ENCODE assay signal across 20 mouse cellular contexts in genomic region chr5:137921532-137921931, GRCm38 (mm10). TPM values are rescaled to one million over a fixed set of nuclear protein-coding genes. Genes with fewer than 3 reads are reported as not detected.
DNase-seq lines count a peak whose midpoint lies in the region; TF ChIP-seq lines count a peak whose summit lies in the region.
"Had no signal": no experiment of that assay in that cellular context is flagged by ENCODE, and none has a peak within 500 bp of the region (broad histone marks: within the 10 kb centered on the region; RNA-seq: fewer than 3 reads in every experiment).

Cyp3a13 (minus strand) TSS chr5:137921619.

- peaks cover 20% of the 10 kb centered on the region for H3K36me3 ChIP-seq in small intestine, adult 2 months (ENCODE audit: control insufficient read depth, insufficient read depth, low read length)
- H3K36me3 ChIP-seq: forebrain, embryonic 10.5 days; heart, embryonic 12.5 days; hindbrain, embryonic 13.5 days; limb, embryonic 13.5 days had no signal

- H3K4me3 ChIP-seq in lung, adult 2 months (replicated peaks; ENCODE audit: extremely low read depth, low read depth, low read length): no peak within 1 kb of the TSS
- H3K4me3 ChIP-seq in small intestine, adult 2 months (ENCODE audit: low read depth, low read length): peak within 1 kb of the TSS; percentile 56
- H3K4me3 ChIP-seq: forebrain, embryonic 10.5 days; gastrocnemius, adult 2 months; heart, embryonic 12.5 days; hindbrain, embryonic 13.5 days; left cerebral cortex, adult 2 months; limb, embryonic 13.5 days had no signal

- no peak for TF ChIP-seq CTCF in lung, adult 2 months (IDR thresholded peaks at IDR 0.05; ENCODE audit: insufficient read depth, low read length)
- TF ChIP-seq CTCF in small intestine, adult 2 months (IDR thresholded peaks at IDR 0.05; ENCODE audit: extremely low read depth, insufficient read length, insufficient replicate concordance, low read depth, low read length): no peak

- peak; percentile 2 for DNase-seq in kidney, postnatal 36 days
- DNase-seq in kidney, postnatal 25 days: no peak
- peak; percentile 12 for DNase-seq in ZHBTc4 (ENCODE audit: low read depth, low spot score)
- DNase-seq in lung, adult 2 months: peak; percentile 51
- DNase-seq in spleen, postnatal 4 days (ENCODE audit: low spot score in 2 of 2): no peak
- no peak for DNase-seq in B cell, adult 2 months
- DNase-seq in adrenal gland, postnatal 10 days: no peak
- DNase-seq: cerebellum, postnatal 14 days; gastrocnemius, adult 2 months; right cerebral cortex, postnatal 4 days had no signal

- 27% methylated on average over 2 of the region's 2 CpGs for WGBS in lung, adult 2 months
- WGBS in small intestine, adult 2 months: 19% methylated on average over 2 of the region's 2 CpGs

- no peaks in the 10 kb centered on the region; the same call in 1 of the 2 replicates for H3K4me1 ChIP-seq in lung, adult 2 months (ENCODE audit: control insufficient read depth, insufficient read depth, low read length)
- H3K4me1 ChIP-seq in small intestine, adult 2 months (ENCODE audit: control insufficient read depth, insufficient read depth, insufficient read length, low read length): no peaks in the 10 kb centered on the region; the same call in 1 of the 2 replicates
- H3K4me1 ChIP-seq: forebrain, embryonic 10.5 days; heart, embryonic 12.5 days; hindbrain, embryonic 13.5 days; limb, embryonic 13.5 days had no signal

- TF ChIP-seq POLR2A in lung, adult 2 months (IDR thresholded peaks at IDR 0.05; ENCODE audit: borderline replicate concordance, extremely low read depth, low read depth, low read length): peak; percentile 75; the same call in 1 of the 2 replicates
- peak; percentile 99 for TF ChIP-seq POLR2A in small intestine, adult 2 months (IDR thresholded peaks at IDR 0.05; ENCODE audit: low read depth, low read length)

- no peaks in the 10 kb centered on the region for H3K27me3 ChIP-seq in small intestine, adult 2 months (ENCODE audit: control insufficient read depth, insufficient read depth, low read length)
- H3K27me3 ChIP-seq: heart, embryonic 12.5 days; hindbrain, embryonic 13.5 days; limb, embryonic 13.5 days had no signal

- peak within 1 kb of the TSS; percentile 99 for H3K27ac ChIP-seq in small intestine, adult 2 months (ENCODE audit: insufficient read depth, low read depth, low read length)
- H3K27ac ChIP-seq: forebrain, embryonic 10.5 days; gastrocnemius, adult 2 months; hindbrain, embryonic 13.5 days; kidney, postnatal 0 days; left cerebral cortex, adult 2 months; limb, embryonic 13.5 days had no signal

RNA-seq across cellular contexts. Expression of gene Cyp3a13, which starts in this region (rescaled TPM):
- 0.71 and 1.2 TPM in 2 replicates for polyA plus RNA-seq in lung, adult 2 months (2012; rRNA removed)
- 19.2 and 46.0 TPM in 2 replicates for polyA plus RNA-seq in small intestine, adult 2 months (2012; rRNA removed)
- total RNA-seq in adrenal gland, postnatal 10 days (2021): 1 to 10 TPM; 3.0 to 8.2 TPM
- total RNA-seq: gastrocnemius, adult 2 months had no signal
- polyA plus RNA-seq: CD4-positive, CD25-positive, alpha-beta regulatory T cell, adult 4 months; embryonic facial prominence, embryonic 11.5 days; forebrain, embryonic 10.5 days; hindbrain, embryonic 13.5 days; limb, embryonic 13.5 days; midbrain, embryonic 11.5 days had no signal

Comparison
In these comparisons a context has a peak if more than half of its experiments do, and no peak if none do; other contexts are left out.
1. DNase-seq: peak in kidney, postnatal 36 days (2 of 2), ZHBTc4 (single experiment) and lung, adult 2 months (single experiment); none in kidney, postnatal 25 days (0 of 2), spleen, postnatal 4 days (0 of 2), B cell, adult 2 months (0 of 2) and adrenal gland, postnatal 10 days (single experiment).